Mouse (Mus musculus): ENCODE results near the gene Ebi3.

Ebi3 gene

DNA sequence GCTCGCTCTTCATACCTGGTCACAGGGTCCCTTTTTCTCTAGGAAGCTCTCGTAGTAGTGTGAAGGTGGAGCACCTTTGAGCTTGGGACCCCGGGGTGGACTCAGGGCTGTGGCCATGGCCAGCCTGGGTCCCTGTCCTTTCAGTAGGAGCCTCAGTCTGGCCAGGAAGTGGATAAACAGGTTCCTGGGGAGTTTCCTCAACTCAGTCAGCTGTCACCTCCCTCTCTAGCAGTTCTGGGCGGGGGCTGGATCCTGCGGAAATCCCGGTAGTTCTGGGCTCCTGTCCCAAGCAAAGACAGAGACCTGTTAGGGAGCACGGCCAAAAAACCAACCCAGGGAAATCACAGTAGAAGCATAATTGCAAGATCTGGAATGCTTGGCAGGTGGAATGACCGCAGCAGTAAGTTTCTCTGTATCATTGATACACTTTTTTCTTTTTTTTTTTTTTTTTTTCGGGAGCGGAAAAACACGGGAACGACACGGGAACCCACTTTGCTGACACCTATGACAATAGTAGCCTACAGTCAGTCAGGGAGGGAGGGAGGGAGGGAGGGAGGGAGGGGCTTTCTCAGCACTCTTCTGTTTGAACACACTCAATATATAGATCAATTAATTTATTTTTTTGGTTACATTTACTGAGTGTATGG is 53.1 kb downstream of the Ebi3 start, which contains the start of the genes Stap2 and Mpnd:
TSS of gene Stap2 (minus strand) at position 170 of the 647 bp plus-strand sequence.
TSS of gene Mpnd (plus strand) at position 297 of the 647 bp plus-strand sequence.
- peak; percentile 76 for DNase-seq
